Mouse (Mus musculus) kidney, adult 2 months (tissue): ENCODE data around the gene Gm5538.

Experiments used
- CTCF ChIP-seq: fragments of 200-500 bp; conservative IDR thresholded peaks from 2 replicates; pipeline ENCODE4 v1.5.1; 2011; ENCODE audit warnings: low read depth, mild to moderate bottlenecking, control low read depth, low read length, moderate library complexity, mixed read lengths; ENCODE audit not compliant: insufficient read depth, insufficient read length
- POLR2A ChIP-seq: fragments of 200-500 bp; IDR thresholded peaks from one replicate; pipeline ENCODE4 v1.6.1; 2011; ENCODE audit warnings: low read depth, low read length, control low read depth

DNA sequence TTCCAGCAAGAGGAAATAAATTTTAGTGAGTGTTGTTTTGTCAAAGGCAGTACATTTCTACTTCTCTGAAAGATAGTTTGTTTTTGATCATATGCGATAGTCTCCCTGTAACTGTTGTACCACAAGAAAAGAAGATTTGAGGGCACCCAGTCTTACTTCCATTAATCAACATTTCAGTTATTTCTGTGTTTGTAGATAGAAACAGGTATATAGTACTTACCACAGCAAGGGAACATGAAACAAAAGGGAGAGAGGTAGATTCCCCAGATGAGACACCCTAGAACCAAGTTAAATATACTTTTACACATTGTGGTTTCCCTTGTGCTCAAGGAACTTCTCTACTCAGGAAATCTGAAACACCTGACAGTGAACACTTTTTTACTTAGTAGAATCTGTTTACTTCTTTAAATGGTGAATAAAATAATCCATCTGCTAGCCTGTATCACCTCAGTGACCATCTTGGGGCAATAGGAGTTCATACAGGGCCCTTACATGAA is 26.9 kb upstream of the Gm5538 start:
- TF ChIP-seq POLR2A (no peak), CTCF (no peak)
